Mouse (Mus musculus) ES-E14 (cell line): Measurements from ENCODE around the gene Olfr1185-ps1.
"Not testable (repeated sequence)": the region's sequence is repeated elsewhere in the genome, so short reads cannot be mapped to it uniquely, and the experiment has no call there.

Experiments
- CHD2 ChIP-seq: IDR thresholded peaks from 2 replicates; pipeline ENCODE4 v1.6.1; 2014; ENCODE audit warnings: mild to moderate bottlenecking, low read depth, low read length, inconsistent platforms
- HCFC1 ChIP-seq: IDR thresholded peaks from 2 replicates; pipeline ENCODE4 v1.6.1; 2012; ENCODE audit warnings: low read length, inconsistent platforms, borderline replicate concordance; ENCODE audit not compliant: insufficient read depth
- MAFK ChIP-seq: IDR thresholded peaks from 2 replicates; pipeline ENCODE4 v1.6.1; 2014; ENCODE audit warnings: mild to moderate bottlenecking, low read depth, low read length, inconsistent platforms; ENCODE audit not compliant: insufficient read depth

DNA sequence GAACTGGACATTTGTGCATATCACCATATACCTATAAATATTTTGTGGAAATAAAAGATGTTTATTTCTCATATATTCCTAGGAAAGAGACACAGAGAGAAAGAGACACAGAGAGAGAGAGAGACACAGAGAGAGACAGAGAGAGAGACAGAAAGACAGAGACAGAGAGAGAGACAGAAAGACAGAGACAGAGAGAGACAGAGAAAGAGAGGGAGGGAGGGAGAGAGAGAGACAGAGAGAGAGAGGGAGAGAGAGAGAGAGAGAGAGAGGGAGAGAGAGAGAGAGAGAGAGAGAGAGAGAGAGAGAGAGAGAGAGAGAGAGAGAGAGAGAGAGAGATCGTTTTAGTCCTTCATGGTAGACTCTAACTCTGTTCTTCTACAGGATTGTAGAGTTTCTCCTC lies 38.6 kb upstream of the Olfr1185-ps1 start, which contains the start of gene Olfr1183:
- not testable (repeated sequence) for TF ChIP-seq MAFK, CHD2, HCFC1
